Mouse (Mus musculus) left cerebral cortex, adult 8-10 months (tissue): ENCODE data around the gene Syt7. TPM values are rescaled to one million over a fixed set of nuclear protein-coding genes. Genes with fewer than 3 reads are reported as not detected.
A peak's percentile ranks its signal among the peaks of the same experiment; 100 is the strongest.

Experiments
- DNase-seq, 2 experiments: peaks; one replicate each; pipeline ENCODE4 v3.0.0; 2022; ENCODE audit warnings: low spot score in 2 of 2
- total RNA-seq, 4 experiments: library from RNA; stranded (reverse); gene quantifications; 2 replicates each; pipeline ENCODE4 v1.2.4; 2022

Syt7 gene
- total RNA-seq, 4 experiments from 2014 or later, result 268 to 306 (median 296) TPM

- DNase-seq, result no peak
These were observed 33.4 kb downstream of the Syt7 start for GRCm38 (mm10) chr19:10421986-10422976.

GRCm38 (mm10) chr19:10424751-10425150 is 35.9 kb downstream of the Syt7 start:
- no peak for DNase-seq

- DNase-seq, result no peak
These were observed 36.8 kb downstream of the Syt7 start for GRCm38 (mm10) chr19:10425484-10426270.

GRCm38 (mm10) chr19:10426312-10426711 is 37.4 kb downstream of the Syt7 start:
- no peak for DNase-seq

- DNase-seq, result no peak
These were observed 37.9 kb downstream of the Syt7 start for GRCm38 (mm10) chr19:10426793-10427192.

GRCm38 (mm10) chr19:10427431-10427830 is 38.5 kb downstream of the Syt7 start:
- no peak for DNase-seq

- DNase-seq, result no peak
These were observed 40.5 kb downstream of the Syt7 start for GRCm38 (mm10) chr19:10429371-10429770.

- no peak for DNase-seq
These were observed 42.5 kb downstream of the Syt7 start for GRCm38 (mm10) chr19:10431410-10431809.

- no peak for DNase-seq
These were observed 43.0 kb downstream of the Syt7 start for GRCm38 (mm10) chr19:10431841-10432240.

GRCm38 (mm10) chr19:10433225-10433624 is 44.3 kb downstream of the Syt7 start:
- DNase-seq, result no peak

GRCm38 (mm10) chr19:10433879-10434540 is 45.1 kb downstream of the Syt7 start:
- DNase-seq, result peak in 1 of 2 experiments; percentile 66

- DNase-seq, result no peak
These were observed 46.0 kb downstream of the Syt7 start for GRCm38 (mm10) chr19:10434927-10435326.

- peak in 1 of 2 experiments; percentile 61 for DNase-seq
These were observed 47.0 kb downstream of the Syt7 start for GRCm38 (mm10) chr19:10435908-10436307.

- DNase-seq, result no peak
These were observed 47.8 kb downstream of the Syt7 start for GRCm38 (mm10) chr19:10436726-10437125.

GRCm38 (mm10) chr19:10437521-10437920 is 48.6 kb downstream of the Syt7 start:
- no peak for DNase-seq

GRCm38 (mm10) chr19:10444685-10445369 is 55.9 kb downstream of the Syt7 start:
- no peak for DNase-seq

GRCm38 (mm10) chr19:10448275-10448674 is 59.4 kb downstream of the Syt7 start:
- DNase-seq, result no peak

GRCm38 (mm10) chr19:10449190-10449589 is 60.3 kb downstream of the Syt7 start:
- no peak for DNase-seq

- peak in 1 of 2 experiments; percentile 63 for DNase-seq
These were observed 60.8 kb downstream of the Syt7 start for GRCm38 (mm10) chr19:10449708-10450107.

GRCm38 (mm10) chr19:10454718-10455436 is 66.0 kb downstream of the Syt7 start:
- DNase-seq, result no peak
